Mouse (Mus musculus) inflammation-experienced regulatory T-cells, adult 6 months (primary cell): ENCODE results near the gene Syt6. TPM values are rescaled to one million over a fixed set of nuclear protein-coding genes. Genes with fewer than 3 reads are reported as not detected.

Experiments
- ATAC-seq: one replicate; pipeline ENCODE4 v1.8.0; 2017
- polyA plus RNA-seq, 3 experiments: library from polyadenylated mRNA; unstranded; fragments of 100-300 nt; shearing (Covaris generic); gene quantifications; one replicate each; pipeline ENCODE4 v1.2.1; 2017

Syt6 gene
- not detected for polyA plus RNA-seq

GRCm38 (mm10) chr3:103575156-103575892, at the start of gene Syt6:
Syt6 (plus strand) TSS chr3:103575231.
- ATAC-seq = no peak

- no peak for ATAC-seq
Observed at GRCm38 (mm10) chr3:103526201-103526704, 48.8 kb upstream of the Syt6 start.

GRCm38 (mm10) chr3:103526864-103527263, 48.2 kb upstream of the Syt6 start:
- ATAC-seq = no peak

- no peak for ATAC-seq
Observed at GRCm38 (mm10) chr3:103534036-103534435, 41.0 kb upstream of the Syt6 start.

GRCm38 (mm10) chr3:103535207-103535606, 39.8 kb upstream of the Syt6 start:
- ATAC-seq = no peak

GRCm38 (mm10) chr3:103539148-103539547, 35.9 kb upstream of the Syt6 start:
- ATAC-seq = no peak

GRCm38 (mm10) chr3:103546166-103546565, 28.9 kb upstream of the Syt6 start:
- ATAC-seq = no peak

GRCm38 (mm10) chr3:103546626-103547025, 28.4 kb upstream of the Syt6 start:
- no peak for ATAC-seq

GRCm38 (mm10) chr3:103550236-103550635, 24.8 kb upstream of the Syt6 start:
- ATAC-seq = no peak

GRCm38 (mm10) chr3:103567226-103567625, 7.8 kb upstream of the Syt6 start:
- ATAC-seq = no peak

GRCm38 (mm10) chr3:103572526-103572925, 2.5 kb upstream of the Syt6 start:
- no peak for ATAC-seq

- no peak for ATAC-seq
Observed at GRCm38 (mm10) chr3:103573106-103573790, 1.8 kb upstream of the Syt6 start.

GRCm38 (mm10) chr3:103573791-103574166, 1.3 kb upstream of the Syt6 start:
- no peak for ATAC-seq

- ATAC-seq = no peak
Observed at GRCm38 (mm10) chr3:103574566-103575155, 370 bp upstream of the Syt6 start.

GRCm38 (mm10) chr3:103575893-103576641, 1.0 kb downstream of the Syt6 start:
- ATAC-seq = no peak

GRCm38 (mm10) chr3:103587136-103587535, 12.1 kb downstream of the Syt6 start:
- ATAC-seq = no peak

- no peak for ATAC-seq
Observed at GRCm38 (mm10) chr3:103587672-103588071, 12.6 kb downstream of the Syt6 start.

- ATAC-seq = no peak
Observed at GRCm38 (mm10) chr3:103589636-103590035, 14.6 kb downstream of the Syt6 start.

- ATAC-seq = no peak
Observed at GRCm38 (mm10) chr3:103592636-103593035, 17.6 kb downstream of the Syt6 start.

GRCm38 (mm10) chr3:103593631-103594030, 18.6 kb downstream of the Syt6 start:
- no peak for ATAC-seq

- ATAC-seq = no peak
Observed at GRCm38 (mm10) chr3:103595271-103595810, 20.3 kb downstream of the Syt6 start.

- no peak for ATAC-seq
Observed at GRCm38 (mm10) chr3:103597586-103597985, 22.6 kb downstream of the Syt6 start.

- ATAC-seq = no peak
Observed at GRCm38 (mm10) chr3:103601011-103601410, 26.0 kb downstream of the Syt6 start.
